Mouse (Mus musculus) left cerebral cortex, adult 8-10 months (tissue): ENCODE measurements around the gene Gm19684. TPM values are rescaled to one million over a fixed set of nuclear protein-coding genes. Genes with fewer than 3 reads are reported as not detected.
"Not testable (repeated sequence)": the region's sequence is repeated elsewhere in the genome, so short reads cannot be mapped to it uniquely, and the experiment has no call there.

ENCODE experiments used
- DNase-seq, 2 experiments: peaks; one replicate each; pipeline ENCODE4 v3.0.0; 2022; ENCODE audit warnings: low spot score in 2 of 2
- total RNA-seq, 4 experiments: library from RNA; stranded (reverse); gene quantifications; 2 replicates each; pipeline ENCODE4 v1.2.4; 2022

The Gm19684 gene
- total RNA-seq, 4 experiments from 2014 or later: 0.23 to 0.52 TPM; not detected in 2

DNA sequence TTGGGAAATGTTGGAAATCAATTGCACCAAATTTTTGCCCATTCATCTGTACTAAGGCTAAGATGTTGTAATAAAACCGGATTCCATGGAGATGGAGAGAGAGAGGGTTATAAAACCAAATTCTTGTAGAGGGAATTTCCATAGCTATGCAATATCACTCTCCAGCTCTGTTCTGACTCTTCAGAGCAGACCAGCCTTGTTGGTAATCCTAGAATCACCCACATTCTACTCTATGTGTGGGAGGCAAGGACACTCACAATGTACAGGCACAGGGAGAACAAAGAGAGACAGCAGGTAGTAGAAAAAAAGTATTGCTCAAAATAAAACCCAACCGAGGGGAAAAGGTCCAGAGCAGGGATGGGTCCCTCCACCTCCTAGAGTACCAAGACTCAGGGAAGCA, 54.7 kb downstream of the Gm19684 start:
- DNase-seq: not testable (repeated sequence)

DNA sequence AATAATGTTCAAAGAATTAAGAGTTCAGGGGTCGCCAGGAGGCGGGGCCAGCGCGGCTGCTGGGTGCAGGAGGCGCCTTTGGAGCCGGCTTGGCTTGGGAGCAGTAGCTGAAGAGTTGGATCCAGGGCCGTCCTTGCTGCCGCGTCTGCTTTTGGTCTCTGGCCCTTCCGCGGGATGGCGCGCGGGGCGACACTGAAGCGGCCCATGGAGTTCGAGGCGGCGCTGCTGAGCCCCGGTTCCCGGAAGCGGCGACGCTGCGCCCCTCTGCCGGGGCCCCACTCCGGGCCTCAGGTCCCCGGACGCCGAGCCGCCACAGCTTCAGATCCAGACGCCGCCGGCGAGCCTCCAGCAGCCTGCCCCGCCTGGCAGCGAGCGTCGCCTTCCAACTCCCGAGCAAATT, 57.5 kb downstream of the Gm19684 start:
- not testable (repeated sequence) for DNase-seq

Other genes with a start within 250 kb of the Gm19684 start
- gene Dhx16, start 241.9 kb upstream of the Gm19684 start, total RNA-seq: 10 to 100 TPM; 28.1 to 30.6 (median 29.0) TPM
- gene 2310061I04Rik, start 224.2 kb upstream of the Gm19684 start, total RNA-seq: 10 to 100 TPM; 40.3 to 63.3 (median 51.9) TPM
- gene Atat1, start 211.6 kb upstream of the Gm19684 start, total RNA-seq: 10 to 100 TPM; 52.5 to 57.0 (median 53.1) TPM
- gene Mrps18b, start 205.3 kb upstream of the Gm19684 start, total RNA-seq: 10 to 100 TPM; 42.6 to 48.7 (median 47.6) TPM
- 10 to 100 TPM; 61.5 to 70.4 (median 63.2) TPM for gene Ppp1r10, start 205.2 kb upstream of the Gm19684 start, total RNA-seq
- gene Abcf1, start 151.9 kb upstream of the Gm19684 start, total RNA-seq: 10 to 100 TPM; 60.6 to 75.4 (median 65.0) TPM
- gene Gnl1, start 141.8 kb upstream of the Gm19684 start, total RNA-seq: 100 to 1,000 TPM; 180 to 196 (median 184) TPM
- gene Prr3, start 141.4 kb upstream of the Gm19684 start, total RNA-seq: 10 to 100 TPM; 35.3 to 44.5 (median 38.4) TPM
- 1 to 10 TPM; 1.1 to 3.3 (median 1.6) TPM for gene H2-T24, start 101.1 kb upstream of the Gm19684 start, total RNA-seq
- 10 to 100 TPM; 15.9 to 25.5 (median 21.3) TPM for gene H2-T23, start 88.8 kb upstream of the Gm19684 start, total RNA-seq
- 10 to 100 TPM; 17.7 to 21.2 (median 18.6) TPM for gene H2-T22, start 78.9 kb upstream of the Gm19684 start, total RNA-seq
- not detected for gene Gm6034, start 78.7 kb upstream of the Gm19684 start, total RNA-seq
- 1 to 10 TPM in 3 of 4 experiments, under 1 TPM in 1; 0.72 to 3.4 (median 2.0) TPM for gene Gm11127, start 63.3 kb upstream of the Gm19684 start, total RNA-seq
- under 1 TPM in 1 of 4 experiments, not detected in 3; 0.43 TPM for gene Gm7030, start 7.7 kb downstream of the Gm19684 start, total RNA-seq
- gene Gm8909, start 46.9 kb downstream of the Gm19684 start, total RNA-seq: not detected
- not detected for gene H2-T3, start 68.6 kb downstream of the Gm19684 start, total RNA-seq
- gene Rpp21, start 136.4 kb downstream of the Gm19684 start, total RNA-seq: 10 to 100 TPM; 34.6 to 47.5 (median 38.3) TPM
- gene Trim39, start 150.6 kb downstream of the Gm19684 start, total RNA-seq: 10 to 100 TPM; 20.6 to 24.7 (median 23.3) TPM
- gene H2-M10.2, start 164.8 kb downstream of the Gm19684 start, total RNA-seq: not detected
- gene H2-M10.1, start 204.5 kb downstream of the Gm19684 start, total RNA-seq: not detected
- gene H2-M10.3, start 246.7 kb downstream of the Gm19684 start, total RNA-seq: not detected